In genomic region chr16:28631721-28632120, GRCm38 (mm10) we compare ENCODE assay signal across 23 mouse cellular contexts.
DNase-seq lines count a peak whose midpoint lies in the region; ATAC-seq and TF ChIP-seq lines count a peak whose summit lies in the region.
"Had no signal": no experiment of that assay in that cellular context is flagged by ENCODE, and none has a peak within 500 bp of the region (broad histone marks: within the 10 kb centered on the region; RNA-seq: fewer than 3 reads in every experiment).

No protein-coding gene starts in this region.

- H3K9me3 ChIP-seq in heart, embryonic 10.5 days, result no peaks in the 10 kb centered on the region
- no peaks in the 10 kb centered on the region for H3K9me3 ChIP-seq in heart, embryonic 14.5 days (ENCODE audit: control insufficient read depth, low read length)
- H3K9me3 ChIP-seq in heart, embryonic 15.5 days (replicated peaks), result no peaks in the 10 kb centered on the region
- H3K9me3 ChIP-seq in heart, postnatal 0 days (replicated peaks; ENCODE audit: control insufficient read depth, low read length), result no peaks in the 10 kb centered on the region
- H3K9me3 ChIP-seq: embryonic facial prominence, embryonic 15.5 days; forebrain, embryonic 10.5 days; forebrain, embryonic 15.5 days; hindbrain, embryonic 10.5 days; hindbrain, embryonic 15.5 days; kidney, embryonic 15.5 days had no signal

- TF ChIP-seq CTCF in heart, postnatal 0 days (IDR thresholded peaks at IDR 0.05; ENCODE audit: low read depth), result no peak

- intact Hi-C loops in heart, postnatal 14 days (cut with DNase I), result no loop called here

- WGBS in heart, embryonic 10.5 days, result 40% methylated on average over 5 of the region's 5 CpGs
- WGBS in heart, embryonic 14.5 days, result 26% methylated on average over 5 of the region's 5 CpGs
- WGBS in heart, embryonic 15.5 days, result 38% methylated on average over 5 of the region's 5 CpGs
- 25% methylated on average over 5 of the region's 5 CpGs for WGBS in heart, postnatal 0 days

- H3K4me1 ChIP-seq in heart, embryonic 10.5 days, result peaks cover 4% of the 10 kb centered on the region; the same call in 1 of the 2 replicates
- peaks cover 2 to 13% of the 10 kb centered on the region in 2 experiments; a peak in 2 of 4 replicates for H3K4me1 ChIP-seq in heart, embryonic 14.5 days (ENCODE audit: control insufficient read depth in 2 of 2, insufficient read depth in 2 of 2, low read length in 2 of 2)
- peaks cover 3% of the 10 kb centered on the region; the same call in 1 of the 2 replicates for H3K4me1 ChIP-seq in heart, embryonic 15.5 days (replicated peaks)
- no peaks in the 10 kb centered on the region; the same call in 1 of the 2 replicates for H3K4me1 ChIP-seq in heart, postnatal 0 days (ENCODE audit: control insufficient read depth, insufficient read depth)
- H3K4me1 ChIP-seq: embryonic facial prominence, embryonic 15.5 days; forebrain, embryonic 10.5 days; forebrain, embryonic 15.5 days; hindbrain, embryonic 10.5 days; hindbrain, embryonic 15.5 days; kidney, embryonic 15.5 days had no signal

- H3K27me3 ChIP-seq in heart, embryonic 10.5 days (ENCODE audit: insufficient read depth, poor library complexity, severe bottlenecking), result no peaks in the 10 kb centered on the region
- H3K27me3 ChIP-seq in heart, embryonic 14.5 days (ENCODE audit: control insufficient read depth, insufficient read depth, low read length), result no peaks in the 10 kb centered on the region
- H3K27me3 ChIP-seq in heart, embryonic 15.5 days, result no peaks in the 10 kb centered on the region
- H3K27me3 ChIP-seq in heart, postnatal 0 days (ENCODE audit: control insufficient read depth, insufficient read depth, low read length), result no peaks in the 10 kb centered on the region
- H3K27me3 ChIP-seq: embryonic facial prominence, embryonic 15.5 days; forebrain, embryonic 15.5 days; hindbrain, embryonic 15.5 days; kidney, embryonic 15.5 days had no signal

- DNase-seq in heart, embryonic 10.5 days (ENCODE audit: low spot score), result no peak
- DNase-seq in heart, postnatal 4 days, result no peak
- DNase-seq in heart, postnatal 14 days, result no peak
- no peak for DNase-seq in heart, postnatal 0 days (ENCODE audit: low spot score)
- no peak for DNase-seq in urinary bladder, adult 18-20 months (ENCODE audit: low spot score in 2 of 2)
- DNase-seq: adrenal gland, adult 2 months; adrenal gland, postnatal 36 days; cerebellum, adult 11 months; cerebellum, adult 8-10 months; cerebellum, postnatal 14 days; embryo, embryonic 11 days; gastrocnemius, postnatal 14 days; kidney, adult 2 months had no signal

- no peak for ATAC-seq in heart, embryonic 14.5 days (ENCODE audit: insufficient number of reproducible peaks, insufficient read depth, low FRiP score, low read depth)
- no peak for ATAC-seq in heart, embryonic 15.5 days (replicated peaks; ENCODE audit: insufficient number of reproducible peaks, insufficient read depth, low FRiP score, low read depth)
- ATAC-seq in heart, postnatal 0 days (ENCODE audit: insufficient read depth, low read depth), result no peak
- ATAC-seq: intestine, embryonic 16.5 days had no signal

- no peaks in the 10 kb centered on the region for H3K36me3 ChIP-seq in heart, embryonic 10.5 days
- no peaks in the 10 kb centered on the region for H3K36me3 ChIP-seq in heart, embryonic 14.5 days (ENCODE audit: control insufficient read depth, insufficient read depth, low read length)
- H3K36me3 ChIP-seq in heart, embryonic 15.5 days, result no peaks in the 10 kb centered on the region
- no peaks in the 10 kb centered on the region for H3K36me3 ChIP-seq in heart, postnatal 0 days (replicated peaks; ENCODE audit: control insufficient read depth, insufficient read depth, low read length)
- H3K36me3 ChIP-seq: embryonic facial prominence, embryonic 15.5 days; forebrain, embryonic 10.5 days; forebrain, embryonic 15.5 days; hindbrain, embryonic 10.5 days; kidney, embryonic 15.5 days had no signal

- no peak overlapping the region for H3K4me3 ChIP-seq in heart, embryonic 10.5 days
- no peak overlapping the region for H3K4me3 ChIP-seq in heart, embryonic 14.5 days (ENCODE audit: control insufficient read depth in 1 of 2, insufficient read depth in 1 of 2, low read depth in 1 of 2, low read length in 2 of 2)
- no peak overlapping the region for H3K4me3 ChIP-seq in heart, embryonic 15.5 days
- no peak overlapping the region for H3K4me3 ChIP-seq in heart, postnatal 0 days (ENCODE audit: low read depth, low read length)
- H3K4me3 ChIP-seq: embryonic facial prominence, embryonic 15.5 days; erythroblast, embryonic 14.5 days; forebrain, embryonic 10.5 days; forebrain, embryonic 15.5 days; hindbrain, embryonic 10.5 days; hindbrain, embryonic 15.5 days; kidney, embryonic 15.5 days had no signal

- H3K9ac ChIP-seq in heart, embryonic 14.5 days (ENCODE audit: low read length), result no peak overlapping the region
- no peak overlapping the region for H3K9ac ChIP-seq in heart, embryonic 15.5 days
- no peak overlapping the region for H3K9ac ChIP-seq in heart, postnatal 0 days (replicated peaks; ENCODE audit: low read depth, low read length)
- H3K9ac ChIP-seq: embryonic facial prominence, embryonic 15.5 days; forebrain, embryonic 15.5 days; hindbrain, embryonic 15.5 days; kidney, embryonic 15.5 days had no signal

- no peak for TF ChIP-seq EP300 in heart, postnatal 0 days (IDR thresholded peaks at IDR 0.05; ENCODE audit: low read depth)

- H3K4me2 ChIP-seq in heart, embryonic 14.5 days (ENCODE audit: low read length), result peak overlapping the region; percentile 35
- H3K4me2 ChIP-seq in heart, embryonic 15.5 days, result 0 out of 2 replicates have a peak overlapping the region, but pooled peaks have one; percentile 5
- no peak overlapping the region for H3K4me2 ChIP-seq in heart, postnatal 0 days (ENCODE audit: low read depth, low read length)
- H3K4me2 ChIP-seq: embryonic facial prominence, embryonic 15.5 days; forebrain, embryonic 15.5 days; hindbrain, embryonic 15.5 days; kidney, embryonic 15.5 days had no signal

- H3K27ac ChIP-seq in heart, embryonic 10.5 days, result peak overlapping the region; percentile 59; the same call in 1 of the 2 replicates
- H3K27ac ChIP-seq in heart, embryonic 14.5 days (replicated peaks in 1 of 2; ENCODE audit: control insufficient read depth in 1 of 2, insufficient read depth in 1 of 2, low read depth in 2 of 2, low read length in 2 of 2), result peak overlapping the region; percentile 16 to 62; a peak in 2 of 4 replicates
- H3K27ac ChIP-seq in heart, embryonic 15.5 days, result peak overlapping the region; percentile 61
- H3K27ac ChIP-seq in heart, postnatal 0 days (ENCODE audit: low read depth), result peak overlapping the region; percentile 48
- H3K27ac ChIP-seq: embryonic facial prominence, embryonic 15.5 days; forebrain, embryonic 10.5 days; forebrain, embryonic 15.5 days; hindbrain, embryonic 10.5 days; hindbrain, embryonic 15.5 days; kidney, embryonic 15.5 days had no signal
